Mouse (Mus musculus): ENCODE measurements around the gene Itgad. TPM values are rescaled to one million over a fixed set of nuclear protein-coding genes. Genes with fewer than 3 reads are reported as not detected.

Itgad gene
- polyA plus RNA-seq (2012; rRNA removed) = 0.13 and 0.20 TPM in 2 replicates

DNA sequence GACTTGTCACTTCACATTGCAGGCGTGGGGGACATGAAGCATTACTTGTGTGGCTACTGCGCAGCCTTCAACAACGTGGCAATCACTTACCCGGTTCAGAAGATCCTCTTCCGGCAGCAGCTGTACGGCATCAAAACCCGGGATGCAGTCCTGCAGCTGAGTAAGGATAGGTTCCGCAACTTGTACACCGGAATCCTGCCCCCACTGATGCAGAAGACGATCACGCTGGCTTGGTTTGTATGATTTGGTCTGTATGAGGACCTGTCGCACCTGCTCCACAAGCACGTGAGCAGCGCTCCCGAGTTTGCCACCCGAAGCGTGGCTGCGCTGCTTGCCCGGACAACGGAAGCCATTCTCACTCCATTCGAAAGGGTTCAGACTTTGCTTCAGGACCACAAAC lies at the start of gene Itgad:
Gene Itgad (plus strand): TSS at position 301 of the 400 bp plus-strand sequence.

DNA sequence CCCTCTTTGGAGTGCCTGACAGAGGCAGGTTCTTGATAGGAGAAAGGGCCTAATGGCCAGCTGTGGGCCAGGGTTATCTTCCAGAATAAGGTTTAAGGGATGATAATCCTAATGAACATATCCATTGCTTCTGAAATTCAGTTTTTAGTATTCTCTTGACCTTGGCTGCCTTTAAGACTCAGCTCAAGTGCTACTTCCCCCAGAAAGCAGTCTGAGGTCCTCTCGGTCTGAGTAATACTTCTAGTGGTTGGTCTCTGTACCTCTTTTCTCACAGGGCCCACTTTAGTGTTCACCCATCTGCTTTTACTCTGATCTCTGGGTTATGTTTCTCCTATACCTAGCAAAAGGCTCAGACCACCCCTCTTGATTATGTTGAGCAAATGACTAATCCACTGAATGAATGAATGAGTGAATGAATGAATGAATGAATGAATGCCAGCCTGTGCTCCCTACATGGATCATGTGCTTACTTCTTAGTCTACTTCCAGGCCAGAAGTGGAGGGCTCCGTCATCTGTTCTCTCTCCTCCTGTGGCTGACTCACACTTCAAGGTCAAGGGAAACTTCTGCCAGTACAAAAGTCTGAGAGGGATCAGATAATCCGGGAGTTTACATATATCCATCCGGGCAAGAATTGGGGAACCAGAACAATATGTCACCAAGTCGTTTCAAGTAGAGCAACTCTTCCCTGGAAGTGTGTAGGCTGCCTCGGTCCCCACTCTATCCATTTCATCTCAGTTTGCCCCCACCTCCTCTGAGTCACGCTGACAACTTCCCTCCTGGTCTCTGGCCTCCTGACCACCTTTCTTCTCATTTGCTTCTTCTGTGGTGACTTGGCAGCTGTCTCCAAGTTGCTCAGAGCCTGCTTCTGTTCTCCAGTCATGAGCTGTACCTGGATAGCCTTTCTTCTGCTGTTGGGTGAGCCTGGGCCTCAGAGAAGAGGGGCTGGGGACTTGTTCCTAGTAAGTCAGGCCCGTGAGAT lies 25.1 kb upstream of the Itgad start, which contains the start of gene Itgax:
Gene Itgax (plus strand): TSS at position 807 of the 980 bp plus-strand sequence.

DNA sequence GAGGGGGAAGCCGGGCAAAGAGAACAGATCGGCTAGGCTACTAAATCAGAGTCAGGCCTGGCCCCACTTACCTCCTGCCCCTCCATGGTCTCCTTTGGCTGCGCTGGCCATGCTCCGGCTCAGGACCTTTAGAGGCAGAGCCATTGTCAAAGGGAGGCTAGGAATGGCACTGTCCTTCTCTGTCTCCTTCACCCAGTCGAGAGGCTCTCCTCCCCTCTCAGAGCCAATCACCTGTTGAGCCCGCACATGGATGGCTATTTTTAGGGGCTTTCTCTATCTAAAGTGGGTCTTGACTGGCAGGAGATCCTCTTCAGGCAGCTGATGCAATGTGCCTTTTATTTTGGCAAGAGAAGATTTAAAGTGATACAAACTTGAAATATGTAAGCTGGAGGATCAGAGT lies 52.0 kb downstream of the Itgad start, which contains the start of gene Cox6a2:
Gene Cox6a2 (minus strand): TSS at position 236 of the 400 bp plus-strand sequence.

DNA sequence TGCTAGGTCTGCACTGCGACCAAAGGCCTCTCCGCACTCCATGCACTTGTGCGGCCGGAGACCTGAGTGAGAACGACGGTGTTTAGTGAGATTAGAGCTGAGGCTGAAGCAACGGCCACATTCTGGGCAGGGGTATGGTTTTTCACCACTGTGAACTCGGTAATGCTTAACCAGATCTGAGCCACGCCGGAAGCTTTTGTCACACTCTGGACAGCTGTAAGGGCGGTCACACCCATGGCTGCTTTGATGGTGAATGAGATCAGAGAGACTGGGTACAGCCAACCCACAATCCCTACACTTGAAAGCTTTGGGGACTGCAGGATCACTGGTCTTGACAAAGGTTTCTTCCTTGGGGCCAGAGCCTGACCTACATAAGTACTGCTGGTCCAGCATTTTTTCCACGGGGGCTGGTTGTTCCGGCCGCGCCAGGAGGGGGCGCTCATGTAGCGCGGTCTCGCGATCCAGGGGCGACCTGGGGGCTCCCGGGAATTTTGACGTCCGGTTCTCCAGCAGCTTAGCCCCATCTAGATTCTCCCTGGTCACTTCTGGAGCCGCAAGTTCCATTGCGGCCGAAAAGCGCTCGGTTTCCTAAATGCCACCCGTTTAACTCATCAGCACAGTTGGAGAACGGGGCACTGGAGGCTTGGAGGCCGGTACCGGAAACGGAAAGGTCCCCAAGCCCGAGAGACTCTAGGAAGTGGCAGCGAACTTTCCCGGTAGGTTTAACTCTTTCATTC lies 82.8 kb downstream of the Itgad start, which contains the start of gene Armc5:
Gene Armc5 (plus strand): TSS at position 487 of the 737 bp plus-strand sequence.

DNA sequence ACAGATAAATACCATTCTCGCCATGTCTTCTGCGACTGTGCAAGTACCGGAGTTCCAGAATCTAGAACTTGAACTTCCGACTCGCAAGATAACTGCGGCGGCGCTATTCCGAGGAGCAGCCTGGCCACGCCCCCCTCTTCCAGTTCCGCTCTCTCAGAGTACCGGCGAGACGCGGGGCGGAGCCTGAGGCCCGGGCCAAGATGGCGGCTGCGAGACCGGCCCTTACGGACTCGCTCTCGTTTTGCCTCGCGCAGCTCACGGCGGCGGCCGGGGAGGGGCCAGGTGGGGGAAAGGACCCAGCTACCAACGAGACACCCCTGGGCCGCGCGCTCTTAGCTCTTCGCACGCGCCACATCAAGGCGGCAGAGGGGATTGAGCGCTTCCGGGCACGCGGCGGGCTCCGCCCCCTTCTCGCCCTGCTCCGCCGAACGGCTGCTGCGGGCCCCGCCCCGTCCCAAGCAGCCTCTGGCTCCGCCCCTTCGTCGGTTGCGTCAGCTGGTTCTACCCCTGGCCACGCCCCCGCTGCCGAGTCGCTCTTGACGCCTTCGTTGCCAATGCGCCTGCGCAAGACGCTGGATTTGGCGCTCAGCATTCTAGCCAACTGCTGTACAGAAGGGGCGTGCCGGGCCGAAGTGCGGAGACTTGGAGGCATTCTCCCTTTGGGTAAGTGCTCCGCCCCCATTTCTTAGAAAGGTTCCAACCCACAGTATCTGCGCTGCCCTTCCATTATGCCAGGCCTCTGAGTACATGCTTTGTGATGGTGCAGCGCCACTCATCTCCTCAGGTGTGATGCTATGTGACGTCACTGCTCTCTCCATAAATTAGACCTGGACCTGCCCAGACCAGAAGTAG lies 84.0 kb downstream of the Itgad start, which contains the start of gene 9130023H24Rik:
Gene 9130023H24Rik (minus strand): TSS at position 105 of the 852 bp plus-strand sequence.

DNA sequence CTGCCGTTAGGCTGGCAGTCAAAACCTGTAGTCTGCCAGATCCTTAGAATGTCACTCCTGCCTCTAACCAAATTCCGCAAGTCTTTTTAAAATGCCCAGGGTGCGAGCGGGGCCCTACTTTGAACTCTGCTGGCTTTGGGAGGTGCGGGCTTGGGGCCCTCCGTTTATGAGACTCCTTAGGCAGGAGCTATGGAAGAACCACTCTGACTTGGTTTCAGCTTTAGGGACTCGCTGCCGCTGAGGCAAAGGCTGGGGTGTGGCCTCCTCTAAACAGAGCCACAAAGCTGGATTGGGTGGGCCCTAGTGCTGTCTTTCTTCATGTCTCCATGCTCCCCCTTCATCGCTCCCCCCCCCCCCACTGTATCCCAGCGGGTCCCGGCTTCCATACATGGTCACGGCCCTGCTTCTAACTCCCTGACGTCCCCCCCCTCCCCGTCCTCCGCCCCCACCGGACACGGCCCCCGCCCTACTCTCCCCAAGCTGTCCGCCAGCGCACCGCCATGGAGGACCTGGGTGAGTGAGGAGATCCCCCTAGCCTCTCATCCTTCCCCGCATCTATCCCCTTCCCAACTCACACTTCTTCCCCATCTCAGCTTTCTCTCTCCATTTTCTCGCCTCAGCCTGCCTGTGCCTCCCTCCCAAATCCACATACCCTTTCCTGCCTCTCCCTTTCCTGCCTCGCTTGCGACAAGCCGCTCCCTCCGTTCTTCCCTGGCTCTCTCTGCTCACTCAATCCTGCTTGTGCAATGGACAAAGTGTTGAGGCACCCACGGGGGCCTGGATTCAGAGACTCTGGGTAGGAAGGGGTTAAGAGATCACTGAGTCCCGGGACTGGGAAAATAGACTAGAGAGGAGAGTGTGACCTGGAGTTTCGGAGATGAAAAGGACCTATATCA lies 92.6 kb downstream of the Itgad start, which contains the start of gene Tgfb1i1:
Gene Tgfb1i1 (plus strand): TSS at position 317 of the 896 bp plus-strand sequence.

DNA sequence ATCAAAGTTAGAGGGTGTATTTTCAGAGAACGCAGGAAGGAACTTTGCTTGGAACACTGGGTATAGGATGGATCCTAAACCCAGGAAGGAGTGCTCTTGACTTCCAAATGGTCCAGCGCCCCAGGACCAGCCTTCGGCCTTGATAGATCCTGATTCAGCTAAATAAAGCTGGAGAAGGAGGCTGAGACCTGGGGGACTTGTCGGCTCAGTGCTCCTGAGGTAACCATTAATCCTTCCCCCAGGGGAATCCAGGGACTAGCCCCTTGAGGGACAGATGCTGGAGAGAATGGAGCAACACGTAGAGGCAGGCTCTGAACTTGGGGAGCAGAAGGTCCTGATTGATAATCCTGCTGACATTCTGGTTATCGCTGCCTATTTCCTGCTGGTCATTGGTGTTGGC lies 111.2 kb downstream of the Itgad start, which contains the start of gene Slc5a2:
Gene Slc5a2 (plus strand): TSS at position 247 of the 400 bp plus-strand sequence.

Other genes starting within 250 kb of the Itgad start
- 48.7 and 49.7 TPM in 2 replicates for gene Kat8, start 241.9 kb upstream of the Itgad start, polyA plus RNA-seq (2012; rRNA removed)
- gene Prss8, start 224.3 kb upstream of the Itgad start, polyA plus RNA-seq (2012; rRNA removed) = 0.57 and 1.2 TPM in 2 replicates
- gene Prss36, start 207.7 kb upstream of the Itgad start, polyA plus RNA-seq (2012; rRNA removed) = 14.2 and 14.7 TPM in 2 replicates
- 556 and 596 TPM in 2 replicates for gene Fus, start 186.9 kb upstream of the Itgad start, polyA plus RNA-seq (2012; rRNA removed)
- gene Pycard, start 160.5 kb upstream of the Itgad start, polyA plus RNA-seq (2012; rRNA removed) = 4.5 and 7.3 TPM in 2 replicates
- 0.53 and 3.0 TPM in 2 replicates for gene Trim72, start 150.4 kb upstream of the Itgad start, polyA plus RNA-seq (2012; rRNA removed)
- gene Itgam, start 91.7 kb upstream of the Itgad start, polyA plus RNA-seq (2012; rRNA removed) = 1.1 and 1.7 TPM in 2 replicates
- not detected in 2 replicates for gene Gm49368, start 91.7 kb upstream of the Itgad start, polyA plus RNA-seq (2012; rRNA removed)
- 0.09 and 0.10 TPM in 2 replicates for gene Itgax, start 24.8 kb upstream of the Itgad start, polyA plus RNA-seq (2012; rRNA removed)
- gene Cox6a2, start 52.0 kb downstream of the Itgad start, polyA plus RNA-seq (2012; rRNA removed) = 0.83 and 11.2 TPM in 2 replicates
- gene Armc5, start 83.0 kb downstream of the Itgad start, polyA plus RNA-seq (2012; rRNA removed) = 10.1 and 10.3 TPM in 2 replicates
- 2.5 and 2.6 TPM in 2 replicates for gene 9130023H24Rik, start 83.7 kb downstream of the Itgad start, polyA plus RNA-seq (2012; rRNA removed)
- gene Tgfb1i1, start 92.4 kb downstream of the Itgad start, polyA plus RNA-seq (2012; rRNA removed) = 12.3 and 12.9 TPM in 2 replicates
- gene Slc5a2, start 111.3 kb downstream of the Itgad start, polyA plus RNA-seq (2012; rRNA removed) = 0.06 and 0.12 TPM in 2 replicates
- 24.4 and 26.5 TPM in 2 replicates for gene BC017158, start 143.8 kb downstream of the Itgad start, polyA plus RNA-seq (2012; rRNA removed)

Data from central nervous system, embryonic 18 days (tissue).